Mouse (Mus musculus) testis, adult 2 months (tissue): ENCODE measurements at regions not wholly inside any gene's neighbourhood (a gene's known extent, or its start where the extent isn't known, plus 50 kb on each side); places are given as distances from the start of the nearest gene placed in this dataset.
"Not testable (repeated sequence)": the region's sequence is repeated elsewhere in the genome, so short reads cannot be mapped to it uniquely, and the experiment has no call there.

ENCODE experiments used
- H3K27ac ChIP-seq: fragments of 200-500 bp; 2 replicates; pipeline ENCODE4 v1.5.1; 2012; ENCODE audit warnings: low read depth, low read length; ENCODE audit not compliant: control insufficient read depth, insufficient read depth
- H3K27me3 ChIP-seq: fragments of 200-500 bp; 2 replicates; pipeline ENCODE4 v1.6.1; 2012; ENCODE audit warnings: mild to moderate bottlenecking, low read length, moderate library complexity; ENCODE audit not compliant: control insufficient read depth, insufficient read depth
- H3K36me3 ChIP-seq: fragments of 200-500 bp; 2 replicates; pipeline ENCODE4 v1.6.1; 2012; ENCODE audit warnings: mild to moderate bottlenecking, low read length; ENCODE audit not compliant: control insufficient read depth, insufficient read depth
- H3K4me1 ChIP-seq: fragments of 200-500 bp; 2 replicates; pipeline ENCODE4 v1.6.1; 2012; ENCODE audit warnings: low read length; ENCODE audit not compliant: control insufficient read depth, insufficient read depth
- H3K4me3 ChIP-seq: fragments of 200-500 bp; 2 replicates; pipeline ENCODE4 v1.5.1; 2012; ENCODE audit warnings: low read depth, mild to moderate bottlenecking, low read length, moderate library complexity, mixed read lengths; ENCODE audit not compliant: control insufficient read depth
- CTCF ChIP-seq: fragments of 200-500 bp; IDR thresholded peaks from 2 replicates; pipeline ENCODE4 v1.5.1; 2012; ENCODE audit warnings: low read depth, mild to moderate bottlenecking, inconsistent platforms, low read length, moderate library complexity; ENCODE audit not compliant: control insufficient read depth, insufficient read depth, insufficient replicate concordance
- POLR2A ChIP-seq: fragments of 200-500 bp; IDR thresholded peaks from 2 replicates; pipeline ENCODE4 v1.6.1; 2012; ENCODE audit warnings: low read depth, mild to moderate bottlenecking, inconsistent platforms, low read length, moderate library complexity; ENCODE audit not compliant: control insufficient read depth

DNA sequence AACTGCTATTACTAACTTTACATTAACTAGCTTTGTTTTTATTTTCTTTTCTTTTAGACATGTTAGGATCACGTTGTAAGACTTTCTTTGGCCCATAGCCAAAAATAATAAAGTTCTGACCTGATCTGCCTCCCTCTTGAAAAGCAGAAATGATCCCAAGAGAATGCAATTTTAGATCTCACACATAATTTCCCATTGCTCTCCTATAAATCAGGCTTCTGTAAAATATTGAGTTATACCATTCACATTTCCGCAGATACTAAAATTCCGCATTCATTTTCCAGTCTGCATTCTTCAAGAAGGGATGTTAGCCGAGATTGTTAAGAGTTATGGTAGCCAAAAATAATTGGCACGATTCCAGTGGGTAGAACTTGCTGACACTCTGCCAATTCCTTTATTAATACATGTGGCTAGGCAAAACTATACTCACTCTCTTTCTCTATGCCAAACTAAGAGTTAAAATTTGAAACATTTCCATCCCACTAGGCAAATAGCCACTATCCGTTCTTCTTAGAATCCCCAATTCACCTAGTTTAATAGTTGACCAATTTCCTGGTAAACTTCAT is 473.2 kb downstream of the Isl1 start:
- no peaks in the 10 kb centered on the region for H3K27me3 ChIP-seq
- TF ChIP-seq POLR2A (no peak), CTCF (no peak)
- no peaks in the 10 kb centered on the region for H3K4me1 ChIP-seq
- no peaks in the 10 kb centered on the region for H3K36me3 ChIP-seq
- no peak overlapping the region for H3K27ac ChIP-seq
- no peak overlapping the region for H3K4me3 ChIP-seq

GRCm38 (mm10) chr13:115825191-115825590 is 484.3 kb downstream of the Isl1 start:
- no peak overlapping the region for H3K27ac ChIP-seq
- no peaks in the 10 kb centered on the region for H3K4me1 ChIP-seq
- no peak for TF ChIP-seq CTCF
- TF ChIP-seq POLR2A: no peak
- H3K27me3 ChIP-seq: no peaks in the 10 kb centered on the region
- H3K4me3 ChIP-seq: no peak overlapping the region
- no peaks in the 10 kb centered on the region for H3K36me3 ChIP-seq

DNA sequence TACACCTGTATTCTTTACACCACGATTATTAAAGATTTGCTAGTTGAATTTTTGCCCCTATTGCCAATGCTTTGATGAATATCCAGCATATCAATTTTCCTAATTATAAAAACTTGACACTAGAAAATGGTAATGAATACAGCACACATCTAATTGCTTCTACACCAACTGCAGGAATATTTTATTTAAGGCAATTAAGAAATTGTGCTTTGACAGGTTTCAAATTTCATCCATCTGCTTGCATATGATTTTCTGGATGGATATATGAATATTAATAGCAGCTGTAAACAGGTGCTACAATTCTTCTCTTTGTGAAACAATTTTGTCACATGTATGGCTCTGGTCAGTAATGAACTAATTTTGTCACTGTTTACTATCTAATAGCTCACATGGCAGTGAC is 487.0 kb downstream of the Isl1 start:
- Histone ChIP-seq H3K27me3 (no peaks in the 10 kb centered on the region), H3K36me3 (no peaks in the 10 kb centered on the region), H3K27ac (no peak overlapping the region), H3K4me1 (no peaks in the 10 kb centered on the region), H3K4me3 (no peak overlapping the region)
- TF ChIP-seq POLR2A (no peak), CTCF (no peak)

DNA sequence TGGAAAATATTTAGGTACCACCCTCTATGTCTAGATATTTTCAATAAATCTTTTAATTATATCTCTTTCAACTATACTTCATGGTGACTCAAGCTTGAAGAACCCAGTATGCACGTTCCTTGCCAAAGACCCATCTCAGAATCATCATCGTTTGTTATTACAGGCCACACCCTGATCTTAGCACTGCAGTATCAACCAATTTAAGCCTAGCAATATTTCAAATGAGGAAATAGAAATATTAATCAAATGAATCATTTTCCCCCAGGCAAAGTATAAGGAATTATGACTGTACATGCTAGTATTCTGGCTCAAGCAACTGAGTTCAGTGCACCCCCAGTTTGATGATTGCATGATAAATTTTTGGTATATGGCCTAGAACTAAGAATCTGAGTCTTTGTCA is 495.3 kb downstream of the Isl1 start:
- Histone ChIP-seq H3K4me3 (no peak overlapping the region), H3K36me3 (no peaks in the 10 kb centered on the region), H3K4me1 (no peaks in the 10 kb centered on the region), H3K27ac (no peak overlapping the region), H3K27me3 (no peaks in the 10 kb centered on the region)
- no peak for TF ChIP-seq POLR2A
- TF ChIP-seq CTCF: no peak

- Histone ChIP-seq H3K27me3 (no peaks in the 10 kb centered on the region), H3K4me3 (no peak overlapping the region), H3K27ac (no peak overlapping the region), H3K4me1 (no peaks in the 10 kb centered on the region), H3K36me3 (no peaks in the 10 kb centered on the region)
- TF ChIP-seq POLR2A: no peak
- TF ChIP-seq CTCF: no peak
These were observed 510.2 kb downstream of the Isl1 start for GRCm38 (mm10) chr13:115799294-115799693.

DNA sequence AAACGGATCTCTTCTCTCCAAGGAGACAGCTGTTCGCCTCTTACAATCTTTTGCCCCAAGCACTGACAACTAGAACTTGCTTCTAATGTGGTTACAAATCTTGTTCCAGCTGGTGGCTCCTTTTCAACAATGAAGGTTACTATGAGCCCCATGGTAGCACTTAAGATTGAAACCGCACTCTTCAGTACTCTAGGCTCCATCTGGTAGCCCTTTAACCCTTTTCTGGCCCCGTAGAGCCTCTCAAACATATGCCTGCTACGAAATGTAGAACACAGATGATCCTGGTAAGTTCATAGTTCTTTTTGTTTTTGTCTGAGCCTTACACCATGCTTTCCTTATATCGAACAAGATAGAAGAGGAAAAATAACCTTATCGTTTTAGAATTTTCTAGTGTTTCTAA is 558.2 kb downstream of the Isl1 start:
- H3K36me3 ChIP-seq: no peaks in the 10 kb centered on the region
- H3K4me3 ChIP-seq: no peak overlapping the region
- H3K27ac ChIP-seq: no peak overlapping the region
- no peaks in the 10 kb centered on the region for H3K27me3 ChIP-seq
- no peak for TF ChIP-seq POLR2A
- no peak for TF ChIP-seq CTCF
- no peaks in the 10 kb centered on the region for H3K4me1 ChIP-seq

DNA sequence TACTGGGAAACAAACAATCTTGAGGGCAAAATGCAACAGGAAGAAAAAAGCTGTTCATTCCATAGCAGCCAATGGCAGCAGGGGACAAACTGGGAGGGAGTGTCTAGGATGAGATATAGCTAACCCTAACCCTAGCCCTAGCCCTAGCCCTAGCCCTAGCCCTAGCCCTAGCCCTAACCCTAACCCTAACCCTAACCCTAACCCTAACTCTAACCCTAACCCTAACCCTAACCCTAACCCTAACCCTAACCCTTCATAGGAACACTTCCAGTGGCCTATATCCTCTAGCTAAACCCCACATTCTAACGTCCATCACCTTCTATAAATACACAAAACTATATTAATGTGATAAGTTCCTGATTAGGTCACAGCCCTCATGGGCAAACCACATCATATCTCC is 567.4 kb downstream of the Isl1 start:
- not testable (repeated sequence) for H3K4me1 ChIP-seq, H3K4me3 ChIP-seq, H3K36me3 ChIP-seq, H3K27ac ChIP-seq, H3K27me3 ChIP-seq

DNA sequence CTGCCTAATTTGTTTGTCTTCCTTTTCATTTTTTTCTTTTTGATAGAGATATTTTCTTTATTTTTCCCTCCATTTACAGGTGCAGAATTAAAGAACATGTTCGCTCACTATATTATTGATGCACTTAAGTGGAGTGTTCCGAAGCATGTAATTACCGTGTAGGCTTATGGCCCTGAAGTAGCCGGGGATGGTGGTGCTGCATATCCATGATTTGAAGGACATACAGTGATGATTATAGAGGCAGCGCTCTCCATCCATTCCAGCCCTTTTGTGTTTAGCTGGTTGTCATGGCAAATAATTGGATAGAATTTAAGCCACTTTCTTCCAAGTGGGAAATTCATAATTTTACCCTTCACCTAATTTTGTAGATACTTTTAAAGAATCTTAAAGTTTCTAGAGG is 581.5 kb downstream of the Isl1 start:
- Histone ChIP-seq H3K27me3 (no peaks in the 10 kb centered on the region), H3K4me1 (no peaks in the 10 kb centered on the region), H3K27ac (no peak overlapping the region), H3K36me3 (no peaks in the 10 kb centered on the region), H3K4me3 (no peak overlapping the region)
- no peak for TF ChIP-seq CTCF
